Mouse (Mus musculus): Measurements from ENCODE around the gene Cd53. TPM values are rescaled to one million over a fixed set of nuclear protein-coding genes. Genes with fewer than 3 reads are reported as not detected.

Gene Cd53
- 4.9 and 7.2 TPM in 2 replicates for polyA plus RNA-seq (2015; fragmentation: Nextera tagmentation; extraction: Ambion mirVana)

- 86% methylated on average over 2 of the region's 2 CpGs for WGBS
- H3K9ac ChIP-seq, result no peak within 1 kb of the TSS
- no peak for ATAC-seq (ENCODE audit: insufficient number of reproducible peaks, insufficient read depth, low FRiP score, low TSS enrichment, low read depth)
- H3K4me2 ChIP-seq, result no peak within 1 kb of the TSS
- H3K27ac ChIP-seq, result no peak within 1 kb of the TSS
- no peaks in the 10 kb centered on the region for H3K27me3 ChIP-seq
- no peaks in the 10 kb centered on the region for H3K36me3 ChIP-seq
- no peaks in the 10 kb centered on the region for H3K9me3 ChIP-seq
- H3K4me3 ChIP-seq, result no peak within 1 kb of the TSS
- H3K4me1 ChIP-seq, result no peaks in the 10 kb centered on the region
Observed at GRCm38 (mm10) chr3:106789930-106790329, at the start of gene Cd53. Gene Cd53, minus strand, starts transcription at chr3:106790149.

GRCm38 (mm10) chr3:106832107-106832506, 42.2 kb upstream of the Cd53 start:
- Histone ChIP-seq H3K4me2 (no peak overlapping the region), H3K4me1 (no peaks in the 10 kb centered on the region), H3K27ac (no peak overlapping the region), H3K9ac (no peak overlapping the region), H3K9me3 (no peaks in the 10 kb centered on the region; the same call in 1 of the 2 replicates), H3K4me3 (no peak overlapping the region), H3K36me3 (no peaks in the 10 kb centered on the region), H3K27me3 (no peaks in the 10 kb centered on the region)
- no peak for ATAC-seq (ENCODE audit: insufficient number of reproducible peaks, insufficient read depth, low FRiP score, low TSS enrichment, low read depth)
- 70% methylated on average over 1 of the region's 1 CpGs for WGBS

GRCm38 (mm10) chr3:106826187-106826586, 36.2 kb upstream of the Cd53 start, which contains the start of gene Olfr266:
Gene Olfr266, minus strand, starts transcription at chr3:106826287.
- H3K4me1 ChIP-seq, result no peaks in the 10 kb centered on the region
- H3K4me3 ChIP-seq, result no peak within 1 kb of the TSS
- H3K27ac ChIP-seq, result no peak within 1 kb of the TSS
- H3K9me3 ChIP-seq, result no peaks in the 10 kb centered on the region
- WGBS, result 80% methylated on average over 1 of the region's 1 CpGs
- H3K9ac ChIP-seq, result no peak within 1 kb of the TSS
- no peaks in the 10 kb centered on the region for H3K36me3 ChIP-seq
- ATAC-seq (ENCODE audit: insufficient number of reproducible peaks, insufficient read depth, low FRiP score, low TSS enrichment, low read depth), result no peak
- no peak within 1 kb of the TSS for H3K4me2 ChIP-seq
- no peaks in the 10 kb centered on the region for H3K27me3 ChIP-seq

- Histone ChIP-seq H3K9me3 (no peaks in the 10 kb centered on the region), H3K4me2 (no peak overlapping the region), H3K4me3 (no peak overlapping the region), H3K4me1 (no peaks in the 10 kb centered on the region), H3K27me3 (no peaks in the 10 kb centered on the region), H3K36me3 (no peaks in the 10 kb centered on the region), H3K9ac (no peak overlapping the region), H3K27ac (no peak overlapping the region)
- 78% methylated on average over 2 of the region's 2 CpGs for WGBS
- ATAC-seq (ENCODE audit: insufficient number of reproducible peaks, insufficient read depth, low FRiP score, low TSS enrichment, low read depth), result no peak
Observed at GRCm38 (mm10) chr3:106817676-106818075, 27.7 kb upstream of the Cd53 start.

GRCm38 (mm10) chr3:106808972-106809695, 19.2 kb upstream of the Cd53 start:
- Histone ChIP-seq H3K4me1 (no peaks in the 10 kb centered on the region), H3K4me2 (no peak overlapping the region), H3K9ac (no peak overlapping the region), H3K27ac (no peak overlapping the region), H3K4me3 (no peak overlapping the region), H3K36me3 (no peaks in the 10 kb centered on the region), H3K27me3 (no peaks in the 10 kb centered on the region), H3K9me3 (no peaks in the 10 kb centered on the region)
- 53% methylated on average over 2 of the region's 2 CpGs for WGBS
- ATAC-seq (ENCODE audit: insufficient number of reproducible peaks, insufficient read depth, low FRiP score, low TSS enrichment, low read depth), result no peak

GRCm38 (mm10) chr3:106798079-106798478, 8.1 kb upstream of the Cd53 start:
- Histone ChIP-seq H3K4me3 (no peak overlapping the region), H3K27ac (no peak overlapping the region), H3K9me3 (no peaks in the 10 kb centered on the region), H3K9ac (no peak overlapping the region), H3K4me2 (no peak overlapping the region), H3K27me3 (no peaks in the 10 kb centered on the region), H3K4me1 (no peaks in the 10 kb centered on the region), H3K36me3 (no peaks in the 10 kb centered on the region)
- no peak for ATAC-seq (ENCODE audit: insufficient number of reproducible peaks, insufficient read depth, low FRiP score, low TSS enrichment, low read depth)

GRCm38 (mm10) chr3:106788440-106788887, 1.5 kb downstream of the Cd53 start:
- Histone ChIP-seq H3K4me3 (no peak overlapping the region), H3K9ac (no peak overlapping the region), H3K27me3 (no peaks in the 10 kb centered on the region), H3K4me2 (no peak overlapping the region), H3K27ac (no peak overlapping the region), H3K9me3 (no peaks in the 10 kb centered on the region), H3K4me1 (no peaks in the 10 kb centered on the region), H3K36me3 (no peaks in the 10 kb centered on the region)
- no peak for ATAC-seq (ENCODE audit: insufficient number of reproducible peaks, insufficient read depth, low FRiP score, low TSS enrichment, low read depth)
- 50% methylated on average over 2 of the region's 2 CpGs for WGBS

GRCm38 (mm10) chr3:106787972-106788371, 2.0 kb downstream of the Cd53 start:
- H3K36me3 ChIP-seq, result no peaks in the 10 kb centered on the region
- no peaks in the 10 kb centered on the region for H3K9me3 ChIP-seq
- no peaks in the 10 kb centered on the region for H3K27me3 ChIP-seq
- H3K27ac ChIP-seq, result no peak overlapping the region
- ATAC-seq (ENCODE audit: insufficient number of reproducible peaks, insufficient read depth, low FRiP score, low TSS enrichment, low read depth), result no peak
- H3K4me3 ChIP-seq, result no peak overlapping the region
- no peaks in the 10 kb centered on the region for H3K4me1 ChIP-seq
- H3K4me2 ChIP-seq, result no peak overlapping the region
- H3K9ac ChIP-seq, result no peak overlapping the region

GRCm38 (mm10) chr3:106785130-106785529, 4.8 kb downstream of the Cd53 start:
- Histone ChIP-seq H3K4me1 (no peaks in the 10 kb centered on the region), H3K27ac (no peak overlapping the region), H3K9ac (no peak overlapping the region), H3K27me3 (no peaks in the 10 kb centered on the region), H3K9me3 (no peaks in the 10 kb centered on the region), H3K4me3 (no peak overlapping the region), H3K4me2 (no peak overlapping the region), H3K36me3 (no peaks in the 10 kb centered on the region)
- WGBS, result 73% methylated on average over 3 of the region's 3 CpGs
- no peak for ATAC-seq (ENCODE audit: insufficient number of reproducible peaks, insufficient read depth, low FRiP score, low TSS enrichment, low read depth)

- Histone ChIP-seq H3K27me3 (no peaks in the 10 kb centered on the region), H3K4me1 (no peaks in the 10 kb centered on the region), H3K9ac (no peak overlapping the region), H3K4me3 (no peak overlapping the region), H3K27ac (no peak overlapping the region), H3K36me3 (no peaks in the 10 kb centered on the region), H3K4me2 (no peak overlapping the region), H3K9me3 (no peaks in the 10 kb centered on the region)
- no peak for ATAC-seq (ENCODE audit: insufficient number of reproducible peaks, insufficient read depth, low FRiP score, low TSS enrichment, low read depth)
- 80% methylated on average over 1 of the region's 1 CpGs for WGBS
Observed at GRCm38 (mm10) chr3:106771834-106772233, 18.1 kb downstream of the Cd53 start.

GRCm38 (mm10) chr3:106755898-106756297, 34.1 kb downstream of the Cd53 start:
- H3K9ac ChIP-seq, result no peak overlapping the region
- no peak overlapping the region for H3K4me3 ChIP-seq
- no peak overlapping the region for H3K27ac ChIP-seq
- H3K9me3 ChIP-seq, result no peaks in the 10 kb centered on the region
- H3K27me3 ChIP-seq, result no peaks in the 10 kb centered on the region
- H3K4me2 ChIP-seq, result no peak overlapping the region
- H3K36me3 ChIP-seq, result no peaks in the 10 kb centered on the region
- no peaks in the 10 kb centered on the region for H3K4me1 ChIP-seq
- ATAC-seq (ENCODE audit: insufficient number of reproducible peaks, insufficient read depth, low FRiP score, low TSS enrichment, low read depth), result no peak
- WGBS, result 71% methylated on average over 1 of the region's 1 CpGs
